Mouse (Mus musculus): ENCODE data around the gene Cdh6.

Gene Cdh6

GRCm38 (mm10) chr15:13047910-13048309 is 125.6 kb downstream of the Cdh6 start:
- DNase-seq, result no peak

- DNase-seq, result no peak
Measured at GRCm38 (mm10) chr15:13034436-13034835, 139.0 kb downstream of the Cdh6 start.

GRCm38 (mm10) chr15:13030641-13031040 is 142.8 kb downstream of the Cdh6 start:
- no peak for DNase-seq

- DNase-seq, result no peak
Measured at GRCm38 (mm10) chr15:13027513-13027912, 146.0 kb downstream of the Cdh6 start.

GRCm38 (mm10) chr15:13016756-13017357 is 156.6 kb downstream of the Cdh6 start:
- no peak for DNase-seq

GRCm38 (mm10) chr15:13008803-13009202 is 164.7 kb downstream of the Cdh6 start:
- DNase-seq, result no peak

GRCm38 (mm10) chr15:13005934-13006333 is 167.5 kb downstream of the Cdh6 start:
- DNase-seq, result no peak

GRCm38 (mm10) chr15:13001549-13001948 is 171.9 kb downstream of the Cdh6 start:
- DNase-seq, result no peak

GRCm38 (mm10) chr15:12994563-12995359 is 178.7 kb downstream of the Cdh6 start:
- no peak for DNase-seq
